Mouse (Mus musculus) central nervous system, embryonic 18 days (tissue): ENCODE data around the gene Slc7a12. TPM values are rescaled to one million over a fixed set of nuclear protein-coding genes. Genes with fewer than 3 reads are reported as not detected.

Source experiments
- polyA plus RNA-seq: library from polyadenylated mRNA; depleted of rRNA; stranded (reverse); fragments of >200 nt; gene quantifications from 2 replicates; pipeline ENCODE4 v1.2.3, GENCODE M21; 2012; rRNA removed

The Slc7a12 gene
- polyA plus RNA-seq, result not detected in 2 replicates

GRCm38 (mm10) chr3:14480397-14480796 lies at the start of gene Slc7a12:
TSS of gene Slc7a12 (plus strand) at chr3:14480697.

Other genes starting within 250 kb of the Slc7a12 start
- 182 and 194 TPM in 2 replicates for gene 1810022K09Rik, start 130.6 kb downstream of the Slc7a12 start, polyA plus RNA-seq
- 1.6 and 2.0 TPM in 2 replicates for gene Car13, start 161.0 kb downstream of the Slc7a12 start, polyA plus RNA-seq